Mouse (Mus musculus) urinary bladder, postnatal 25 days (tissue): ENCODE results near the gene Btnl2.
A peak's percentile ranks its signal among the peaks of the same experiment; 100 is the strongest.
"Not testable (repeated sequence)": the region's sequence is repeated elsewhere in the genome, so short reads cannot be mapped to it uniquely, and the experiment has no call there.

Source experiments
- DNase-seq: peaks from one replicate; pipeline ENCODE4 v3.0.0; 2022; ENCODE audit warnings: low spot score

The Btnl2 gene

DNA sequence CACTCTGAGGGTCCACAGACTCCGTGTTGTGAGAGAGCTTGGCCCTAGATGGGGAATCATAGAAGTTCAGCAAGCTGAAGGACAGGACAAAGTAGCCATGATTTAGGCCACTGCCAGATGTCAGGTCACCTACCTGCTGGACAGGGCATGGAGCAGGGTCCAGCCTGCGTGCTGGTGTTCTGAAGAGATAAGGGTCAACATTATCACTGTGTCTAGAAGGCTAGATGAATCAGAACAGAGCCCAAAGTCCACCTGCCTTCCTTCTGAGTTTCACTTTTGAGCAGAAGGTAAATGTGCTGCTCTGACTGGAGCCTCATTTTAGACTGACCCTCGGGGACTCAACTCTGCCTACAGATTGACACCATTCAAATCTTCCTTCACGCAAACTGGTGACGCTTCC is at the start of gene Btnl2:
Btnl2 (plus strand) TSS at position 284 of the 400 bp plus-strand sequence.
- DNase-seq = no peak

DNA sequence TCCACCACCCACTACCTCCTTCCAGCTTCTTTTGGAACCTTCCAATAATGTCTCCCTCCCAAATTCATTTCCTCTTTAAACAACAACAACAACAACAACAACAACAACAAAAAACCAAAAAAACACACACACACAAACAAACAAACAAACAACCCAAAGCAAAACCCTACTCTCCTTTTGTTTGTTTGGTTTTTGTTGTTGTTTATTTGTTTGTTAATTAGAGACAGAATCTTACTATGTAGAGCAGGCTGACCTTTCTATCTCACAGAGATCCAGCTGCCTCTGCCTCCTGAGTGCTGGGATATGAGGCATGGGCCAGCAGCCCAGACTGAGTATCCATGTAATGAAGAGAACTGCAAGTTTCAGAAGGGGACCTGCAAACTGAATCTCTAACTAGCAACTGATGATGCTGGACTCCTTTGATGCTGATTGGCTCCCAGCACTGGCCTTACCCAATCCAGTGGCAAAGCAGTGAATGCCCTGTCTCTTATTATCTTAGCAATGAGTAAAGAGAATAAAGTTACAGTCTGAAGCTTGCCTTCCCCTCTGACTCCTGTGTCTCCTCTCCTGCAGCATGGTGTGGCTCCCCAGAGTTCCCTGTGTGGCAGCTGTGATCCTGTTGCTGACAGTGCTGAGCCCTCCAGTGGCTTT is 49.1 kb upstream of the Btnl2 start, which contains the start of gene H2-Eb1:
H2-Eb1 (plus strand) TSS at position 488 of the 651 bp plus-strand sequence.
- peak; percentile 69 for DNase-seq

DNA sequence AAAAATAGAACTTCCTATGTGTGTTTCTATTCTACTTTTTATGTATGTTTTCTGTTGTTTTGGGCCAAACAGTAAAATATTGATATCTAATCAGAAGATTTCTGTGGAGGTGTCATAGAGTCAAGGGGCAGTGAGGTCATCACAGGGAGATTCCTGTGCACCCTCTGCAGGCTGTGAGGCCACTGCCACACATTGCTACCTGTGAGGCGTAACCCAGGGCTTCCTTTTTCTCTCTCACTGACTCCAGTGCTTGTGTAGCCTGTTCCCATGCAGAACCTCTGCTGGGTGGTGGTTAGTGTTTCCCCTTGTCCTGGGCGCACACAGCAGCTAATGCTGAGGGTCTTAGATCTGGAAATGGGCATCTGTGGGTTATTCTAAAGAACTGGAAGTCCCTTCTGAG is 48.2 kb upstream of the Btnl2 start:
- no peak for DNase-seq

DNA sequence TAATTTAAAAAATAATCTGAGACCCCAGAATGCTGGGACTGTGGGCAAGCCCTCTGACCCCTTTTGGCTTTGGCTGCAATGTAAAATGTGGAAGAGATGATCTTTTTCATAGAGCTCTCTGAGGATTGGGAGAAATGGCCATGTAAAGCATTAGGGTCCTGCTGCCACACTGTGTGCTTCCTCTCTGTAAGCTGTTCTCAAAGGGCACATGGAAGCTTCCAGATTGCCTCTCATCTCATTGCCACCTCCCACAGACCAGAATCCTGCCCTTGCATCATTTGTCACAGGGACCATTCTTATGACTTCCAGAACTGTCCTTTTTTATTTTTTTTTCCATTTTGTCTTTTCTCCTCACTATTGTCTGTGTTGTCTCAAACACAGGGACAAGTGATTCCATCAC is 47.4 kb upstream of the Btnl2 start:
- DNase-seq = no peak

DNA sequence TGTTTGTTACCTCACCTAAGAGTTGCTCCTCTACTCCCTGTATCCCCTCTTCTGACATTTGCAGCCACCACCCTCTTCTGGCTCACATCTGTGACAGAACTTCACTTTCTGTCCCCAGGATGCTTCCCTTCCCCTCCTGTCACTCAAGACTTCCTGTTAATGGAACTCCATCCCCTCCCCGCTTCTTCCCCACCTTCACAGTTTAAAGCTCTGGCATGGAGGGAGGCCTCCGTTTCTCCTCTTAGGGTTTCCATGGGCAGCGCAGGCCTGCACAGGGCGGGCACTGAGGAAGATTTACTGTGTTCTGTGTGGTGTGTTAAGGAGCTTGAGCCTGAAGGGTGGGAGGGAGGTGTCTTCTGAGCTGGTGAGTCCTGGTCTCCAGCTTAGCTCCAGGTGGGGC is 46.5 kb upstream of the Btnl2 start:
- no peak for DNase-seq

DNA sequence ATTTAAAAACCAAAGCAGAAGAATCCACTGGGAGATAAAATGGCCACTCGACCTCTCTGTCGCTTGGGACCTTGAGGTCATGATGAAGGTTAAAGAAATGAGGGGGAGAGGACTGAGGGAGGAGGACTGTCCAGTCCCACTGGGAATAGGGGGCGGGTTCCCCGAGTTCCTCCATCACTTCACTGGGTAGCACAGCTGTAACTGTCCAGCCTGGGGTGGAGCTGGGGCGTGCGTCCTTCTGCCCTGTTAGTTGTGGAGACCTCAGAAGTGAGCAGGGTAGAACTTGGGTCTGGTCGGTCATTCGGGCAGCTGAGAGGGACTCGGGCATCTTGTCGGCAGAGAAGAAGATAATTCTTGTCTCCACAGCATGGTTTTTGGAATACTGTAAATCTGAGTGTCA is 45.4 kb upstream of the Btnl2 start:
- DNase-seq = no peak

DNA sequence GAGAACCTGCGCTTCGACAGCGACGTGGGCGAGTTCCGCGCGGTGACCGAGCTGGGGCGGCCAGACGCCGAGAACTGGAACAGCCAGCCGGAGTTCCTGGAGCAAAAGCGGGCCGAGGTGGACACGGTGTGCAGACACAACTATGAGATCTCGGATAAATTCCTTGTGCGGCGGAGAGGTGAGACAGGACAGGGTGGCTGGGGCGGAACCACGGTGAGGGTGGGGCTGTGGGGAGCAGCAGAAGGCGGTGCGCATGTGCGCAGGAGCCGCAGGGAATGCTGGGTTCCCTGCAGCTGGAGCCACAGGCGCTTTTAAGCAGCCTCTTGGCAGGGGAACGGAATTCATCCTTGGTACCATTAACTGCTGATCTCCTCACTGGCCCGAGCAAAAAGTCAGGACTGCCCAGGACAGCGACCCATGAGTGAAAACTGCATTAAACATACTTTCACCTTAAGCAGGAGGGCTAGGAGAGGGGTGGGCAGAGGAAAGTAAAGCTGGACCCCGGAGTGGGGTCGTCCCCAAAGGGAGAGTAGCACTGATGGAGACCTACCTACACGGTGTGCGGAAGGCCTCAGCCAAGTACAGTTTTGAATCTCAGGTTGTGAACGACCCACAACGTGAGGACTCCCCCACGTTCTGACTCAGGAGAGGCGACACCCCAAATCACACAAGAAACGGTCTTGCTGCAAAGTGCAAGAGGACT is 44.8 kb upstream of the Btnl2 start:
- DNase-seq = peak; percentile 48

DNA sequence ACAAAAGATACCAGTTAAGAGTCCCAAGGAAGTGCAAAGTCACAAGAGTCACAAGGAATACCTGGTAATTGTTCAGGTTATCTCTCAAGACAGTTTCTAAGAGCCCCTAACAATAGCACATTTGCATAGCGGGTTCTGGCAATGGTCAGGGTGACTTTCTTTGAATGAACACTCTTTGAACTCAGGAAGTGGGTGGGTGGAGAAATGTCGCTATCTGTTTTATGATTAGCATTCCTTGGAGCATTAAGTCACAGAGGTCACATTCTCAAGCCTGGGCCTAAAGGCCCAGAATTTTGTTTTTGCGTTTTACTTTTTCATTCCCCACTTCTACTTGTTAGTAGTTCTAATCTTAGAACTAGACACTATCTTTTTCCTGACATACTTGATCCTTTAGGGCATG is 44.1 kb upstream of the Btnl2 start:
- not testable (repeated sequence) for DNase-seq

DNA sequence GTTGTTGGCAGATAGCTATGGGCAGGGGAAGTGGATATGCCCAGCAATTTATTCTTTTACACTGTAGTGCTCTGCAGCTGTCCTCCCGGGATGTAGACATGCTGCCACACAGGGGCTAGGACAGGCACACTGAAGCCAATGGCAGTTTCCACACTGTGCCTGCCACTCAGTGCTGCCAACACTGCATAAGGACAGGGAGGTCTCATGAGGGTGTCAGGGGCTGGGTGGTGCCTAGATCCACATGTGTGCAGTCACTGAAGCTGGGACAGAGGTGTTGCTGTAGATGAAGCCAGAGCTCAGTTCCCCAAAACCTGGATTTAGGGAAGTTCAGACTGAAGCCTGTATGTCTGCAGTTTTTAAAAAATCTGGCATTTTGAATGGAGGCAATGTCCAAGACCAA is 42.4 kb upstream of the Btnl2 start:
- DNase-seq = no peak

DNA sequence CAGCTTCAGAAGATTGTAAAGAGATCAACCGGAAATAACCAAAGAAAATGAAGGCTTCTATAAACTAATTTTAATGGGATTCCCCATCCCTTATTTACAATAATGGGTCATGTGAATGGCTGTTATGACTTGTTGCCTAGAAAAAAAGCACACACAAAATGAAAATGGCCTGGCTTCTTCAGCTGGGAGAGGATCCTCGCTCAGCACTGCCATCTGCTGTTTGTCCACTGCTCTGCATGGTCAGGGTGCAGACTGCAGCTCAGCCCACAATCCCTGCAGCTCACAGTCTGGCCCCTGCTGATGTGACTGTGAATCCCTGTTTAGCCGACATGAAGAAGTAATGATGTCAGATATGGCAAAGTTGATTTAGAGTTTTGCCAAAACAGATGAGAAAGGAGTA is 41.2 kb upstream of the Btnl2 start:
- peak; percentile 81 for DNase-seq

DNA sequence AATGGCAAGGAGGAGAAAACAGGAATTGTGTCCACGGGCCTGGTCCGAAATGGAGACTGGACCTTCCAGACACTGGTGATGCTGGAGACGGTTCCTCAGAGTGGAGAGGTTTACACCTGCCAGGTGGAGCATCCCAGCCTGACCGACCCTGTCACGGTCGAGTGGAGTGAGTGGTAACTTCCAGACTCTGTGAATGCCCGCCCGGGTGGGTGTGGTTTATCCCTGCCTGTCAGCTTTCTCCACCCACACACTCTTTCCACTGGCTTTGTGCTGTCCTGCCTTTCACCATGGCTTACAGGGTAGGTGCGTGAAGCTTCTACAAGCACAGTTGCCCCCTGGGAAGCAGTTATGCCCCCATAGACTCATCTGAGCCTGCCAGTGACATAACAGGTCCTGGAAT is 40.3 kb upstream of the Btnl2 start:
- no peak for DNase-seq

DNA sequence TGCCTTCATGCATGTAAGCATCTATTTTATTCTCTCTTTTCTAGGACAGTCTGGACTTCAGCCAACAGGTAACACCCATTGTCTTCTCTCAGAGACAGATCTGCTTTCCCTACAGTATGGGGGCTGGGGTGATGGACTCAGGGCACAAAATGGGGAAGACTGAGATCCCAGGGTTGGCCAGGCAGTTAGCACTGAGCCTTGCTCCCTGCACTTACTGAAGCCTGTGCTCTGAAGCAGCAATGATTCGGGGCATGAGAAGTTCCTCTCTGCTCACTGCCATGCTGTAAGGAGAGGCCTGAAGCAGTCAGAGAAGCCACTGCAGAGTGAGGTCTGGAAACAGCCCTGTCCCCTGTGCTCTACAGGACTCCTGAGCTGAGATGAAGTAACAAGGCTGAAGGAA is 39.1 kb upstream of the Btnl2 start:
- DNase-seq = no peak

DNA sequence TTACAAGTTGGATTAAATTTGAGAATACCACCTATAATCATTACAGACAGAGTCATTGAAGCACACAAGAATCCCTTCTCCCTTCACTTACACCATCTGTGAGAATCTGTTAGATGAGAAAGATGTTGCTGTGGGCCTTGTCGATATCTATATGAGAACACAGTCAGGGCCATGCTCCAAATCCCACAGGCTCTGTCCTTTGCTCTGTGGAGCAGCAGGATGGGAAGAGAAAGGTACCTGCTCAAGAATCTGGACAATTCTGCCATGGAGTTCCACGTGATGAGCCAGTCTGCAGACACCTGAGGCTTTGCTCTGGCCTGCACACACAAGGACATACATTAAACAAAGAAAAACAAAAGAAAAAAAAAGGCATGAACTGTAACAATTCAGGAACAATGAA is 37.9 kb upstream of the Btnl2 start:
- no peak for DNase-seq

DNA sequence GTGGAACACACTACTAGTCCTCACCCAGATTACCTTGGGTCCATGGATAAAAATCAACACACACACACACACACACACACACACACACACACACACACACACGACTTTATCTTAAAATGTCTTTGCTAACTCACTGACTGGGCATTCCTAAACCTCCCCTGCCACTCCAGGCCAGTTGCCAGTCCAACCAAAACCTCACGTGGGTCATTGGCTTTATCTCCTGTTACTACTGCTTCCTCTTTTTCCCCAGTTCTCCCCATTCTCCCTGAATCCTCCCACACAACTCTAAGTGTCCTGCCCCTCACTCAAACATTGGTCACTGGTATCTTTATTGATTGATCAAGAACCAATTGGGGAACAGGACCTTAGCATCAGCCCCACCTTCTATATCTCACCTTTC is 37.3 kb upstream of the Btnl2 start:
- no peak for DNase-seq

DNA sequence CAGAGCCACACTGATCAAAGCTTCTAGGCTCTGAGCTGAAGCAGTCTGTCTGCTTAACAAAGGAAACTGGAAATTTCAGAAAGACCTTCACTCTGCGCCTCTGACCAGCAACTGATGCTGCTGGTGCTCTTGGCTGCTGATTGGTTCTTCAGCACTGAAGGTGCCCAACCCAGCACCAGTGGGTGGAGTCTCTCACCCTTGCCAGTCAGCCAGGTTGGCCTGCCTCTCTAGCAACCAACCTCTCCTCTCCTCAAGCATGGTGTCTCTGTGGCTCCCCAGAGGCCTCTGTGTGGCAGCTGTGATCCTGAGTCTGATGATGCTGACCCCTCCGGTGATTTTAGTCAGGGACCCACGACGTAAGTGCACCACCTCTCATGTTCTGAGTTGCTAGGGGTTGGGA is 29.2 kb upstream of the Btnl2 start, which contains the start of gene H2-Eb2:
H2-Eb2 (plus strand) TSS at position 230 of the 400 bp plus-strand sequence.
- no peak for DNase-seq

DNA sequence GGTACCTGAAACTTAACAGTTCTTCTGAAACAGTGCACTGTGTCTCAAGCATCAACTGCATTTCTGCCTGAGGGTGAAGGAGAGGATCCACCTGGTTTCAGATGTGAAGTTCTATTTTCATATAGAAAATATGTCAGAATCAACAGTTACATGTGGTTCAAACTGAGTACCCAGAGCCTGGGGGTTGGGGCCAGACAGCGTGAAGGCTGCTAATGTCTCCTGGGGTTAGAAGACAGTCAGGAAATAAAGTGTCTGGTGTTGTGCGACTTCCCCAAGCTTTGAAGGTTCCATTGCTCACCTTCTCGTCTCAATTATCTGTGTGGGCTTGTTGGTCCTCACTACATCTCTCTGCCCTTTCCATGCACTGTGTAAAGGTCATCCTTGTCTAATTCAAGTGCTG is 28.2 kb upstream of the Btnl2 start:
- DNase-seq = no peak

DNA sequence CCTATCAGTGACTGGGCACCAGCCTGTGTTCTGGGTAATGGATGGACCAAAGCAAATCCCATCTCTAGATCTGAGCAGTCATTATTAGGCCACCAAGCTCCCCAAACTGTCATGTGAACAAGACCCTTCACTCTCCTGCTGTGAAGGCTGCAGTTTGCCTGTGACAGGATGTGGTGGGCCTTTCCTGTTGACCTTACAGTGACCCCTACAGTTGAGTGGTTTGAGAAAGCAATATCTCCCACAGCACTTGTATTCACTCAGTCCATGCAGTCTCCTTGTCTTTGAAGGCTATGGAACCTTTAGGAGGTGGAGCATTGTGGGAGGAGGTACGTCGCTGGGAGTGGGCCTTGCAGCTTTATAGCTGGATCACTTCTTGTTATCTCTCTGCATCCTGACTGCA is 24.8 kb upstream of the Btnl2 start:
- no peak for DNase-seq

DNA sequence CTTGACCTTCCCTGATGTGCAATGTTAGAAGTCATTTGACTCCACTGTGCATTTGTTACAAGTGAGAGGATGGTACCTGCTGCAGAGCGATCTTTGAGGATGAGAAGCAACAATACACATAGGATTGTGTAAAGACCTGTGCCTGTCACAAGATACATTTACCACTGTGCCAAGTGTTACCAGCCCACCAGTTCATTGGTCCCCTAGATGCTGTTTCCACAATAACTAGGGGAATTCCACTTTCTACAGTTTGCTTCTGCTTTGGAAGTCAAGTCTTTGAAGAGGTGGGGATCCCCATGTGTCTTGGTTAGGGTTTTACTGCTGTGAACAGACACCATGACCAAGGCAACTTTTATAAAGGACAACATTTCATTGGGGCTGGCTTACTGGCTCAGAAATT is 23.4 kb upstream of the Btnl2 start:
- DNase-seq = no peak

DNA sequence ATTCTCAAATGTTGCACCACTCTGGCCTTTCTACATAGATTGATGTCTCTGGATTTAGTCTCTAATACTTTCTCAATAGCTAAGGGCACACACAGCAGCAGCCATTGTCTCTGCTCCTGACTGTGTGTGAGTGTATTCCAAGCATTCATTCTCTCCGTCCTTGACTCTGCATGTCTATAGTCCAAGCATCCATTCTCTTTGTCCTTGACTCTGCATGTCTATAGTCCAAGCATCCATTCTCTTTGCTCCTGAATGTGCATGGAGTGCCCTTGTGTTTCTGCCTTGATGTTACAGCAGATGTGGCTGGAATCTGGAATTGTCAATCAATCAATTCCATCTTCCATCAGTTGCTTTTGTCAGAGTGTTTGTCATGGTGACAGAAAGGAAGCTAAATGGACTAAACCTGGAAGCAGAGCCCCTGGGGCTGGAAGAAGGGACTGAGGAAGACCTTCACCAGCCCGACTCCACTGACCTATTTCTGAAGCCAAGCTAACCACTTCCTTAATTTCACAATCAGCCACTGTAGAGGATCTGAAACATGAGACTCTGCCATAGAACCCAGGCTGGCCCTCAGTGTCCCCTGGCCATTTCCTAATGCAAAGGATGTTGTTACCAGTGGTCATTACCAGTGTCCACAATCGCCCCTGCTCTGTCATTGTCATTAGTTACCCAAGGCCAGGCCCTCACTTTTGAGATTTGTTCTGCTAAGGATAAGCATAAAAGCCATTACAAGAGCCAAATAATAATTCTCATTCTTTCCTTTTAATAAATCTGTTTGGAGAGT is 13.8 kb upstream of the Btnl2 start:
- no peak for DNase-seq

DNA sequence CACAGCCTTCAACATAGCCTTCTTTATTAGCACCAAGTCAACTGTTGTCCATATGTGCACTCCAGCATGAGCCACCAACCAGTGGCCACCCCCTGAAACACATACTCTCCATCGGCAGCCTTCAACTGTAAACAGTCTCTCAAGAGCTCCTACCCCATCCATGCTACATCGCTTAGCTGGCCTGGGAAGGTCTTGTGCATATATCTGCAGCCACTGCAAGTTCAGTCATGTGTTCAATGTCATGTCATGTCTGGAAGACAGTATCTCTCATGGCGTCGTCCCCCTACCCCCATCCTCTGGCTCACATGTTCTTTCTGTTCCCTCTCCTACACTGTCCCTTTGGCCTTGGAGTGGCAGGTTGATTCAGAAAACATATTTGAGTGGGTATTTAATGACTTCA is 9.7 kb upstream of the Btnl2 start:
- DNase-seq = no peak

DNA sequence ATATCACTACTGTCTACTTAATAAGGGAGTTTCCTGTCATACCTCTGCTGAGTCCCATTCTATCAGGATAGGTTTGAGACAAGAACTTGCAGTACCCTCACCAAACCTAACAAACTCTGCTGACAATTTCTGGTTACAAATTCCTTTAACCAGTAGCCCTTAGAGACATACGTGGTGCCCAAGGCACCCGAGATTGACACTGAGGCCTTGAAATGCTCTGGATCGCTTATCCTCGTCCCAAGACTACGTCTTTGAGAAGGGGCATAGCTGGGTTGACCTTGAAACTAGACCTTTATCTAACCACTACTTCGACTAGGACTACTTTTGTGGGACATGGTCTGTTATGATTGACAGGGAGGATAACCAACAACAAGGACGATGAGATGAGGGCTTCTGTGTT is 9.1 kb upstream of the Btnl2 start:
- no peak for DNase-seq

DNA sequence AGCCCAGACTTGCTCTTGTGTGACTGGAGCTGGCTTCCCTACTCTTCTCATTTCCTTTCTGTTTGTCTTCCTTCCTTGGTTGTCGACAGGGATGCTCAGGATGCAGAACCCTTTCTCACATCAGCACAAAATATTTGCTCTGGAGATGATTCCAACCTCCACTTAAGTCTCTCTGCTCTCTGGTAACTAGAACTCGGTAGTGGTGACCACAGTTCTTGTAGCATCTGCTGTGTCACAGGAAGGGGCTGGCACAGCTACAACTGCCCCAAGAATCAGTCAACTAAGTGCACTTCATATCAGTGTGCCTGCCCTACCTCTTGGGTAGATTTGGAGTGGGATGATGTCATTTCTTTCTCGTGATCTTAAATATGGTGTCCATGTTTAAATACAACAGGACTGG is 8.6 kb upstream of the Btnl2 start:
- DNase-seq = no peak
